Mouse (Mus musculus): ENCODE measurements around the gene Helb.

- TF ChIP-seq TAL1 (IDR thresholded peaks at IDR 0.05; ENCODE audit: low read length) (no peak), GATA1 (IDR thresholded peaks at IDR 0.05; ENCODE audit: low read length) (no peak)
Measured at GRCm38 (mm10) chr10:120113980-120114379, 1.2 kb upstream of the Helb start.

Data from erythroblast, embryonic 14.5 days (primary cell).